Mouse (Mus musculus): Measurements from ENCODE around the gene Hap1.

Gene Hap1

DNA sequence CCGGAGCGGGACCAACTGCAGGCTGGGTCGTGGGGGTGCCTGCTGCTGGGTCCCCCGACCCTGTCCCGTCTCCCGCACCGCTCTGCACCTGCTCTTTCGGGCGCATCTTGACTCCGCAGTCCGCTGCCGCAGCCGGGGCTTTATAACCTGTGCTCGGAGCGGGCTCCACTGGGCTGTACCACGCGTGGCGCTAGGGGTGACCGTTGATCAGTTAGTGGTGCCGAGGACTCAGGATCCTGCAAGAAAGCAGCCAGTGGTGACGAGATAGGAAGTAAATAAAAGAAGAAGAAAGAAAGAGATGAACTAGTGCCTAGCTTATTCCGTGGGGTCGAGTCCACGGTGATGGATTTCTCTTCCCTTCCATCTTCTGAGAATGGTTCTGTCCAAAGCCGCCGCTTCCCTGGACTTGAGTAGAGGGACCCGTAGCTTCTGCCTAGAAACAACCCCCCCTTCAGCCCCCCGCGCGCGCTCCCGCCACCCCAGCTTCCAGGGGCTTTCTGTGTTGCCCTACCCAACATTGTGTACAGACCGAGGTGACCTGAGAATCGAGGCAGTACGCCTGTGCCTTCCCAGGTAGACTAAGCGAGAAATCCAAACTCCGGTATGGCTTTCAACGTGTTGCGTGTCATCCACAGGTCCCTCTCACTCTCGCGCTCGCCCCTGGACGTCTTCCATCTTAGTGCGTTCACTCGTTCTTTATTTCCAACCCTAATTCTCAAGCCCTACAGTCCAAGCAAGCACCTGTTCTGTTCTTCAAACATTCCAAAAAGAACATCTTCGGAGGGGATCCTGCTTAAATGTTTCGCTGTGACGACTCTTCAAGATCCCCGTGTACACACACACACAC lies at the start of gene Hap1:
Gene Hap1, minus strand, starts transcription at position 157 of the 847 bp plus-strand sequence.
- DNase-seq (ENCODE audit: low spot score in 2 of 2) = peak; percentile 33 to 58

DNA sequence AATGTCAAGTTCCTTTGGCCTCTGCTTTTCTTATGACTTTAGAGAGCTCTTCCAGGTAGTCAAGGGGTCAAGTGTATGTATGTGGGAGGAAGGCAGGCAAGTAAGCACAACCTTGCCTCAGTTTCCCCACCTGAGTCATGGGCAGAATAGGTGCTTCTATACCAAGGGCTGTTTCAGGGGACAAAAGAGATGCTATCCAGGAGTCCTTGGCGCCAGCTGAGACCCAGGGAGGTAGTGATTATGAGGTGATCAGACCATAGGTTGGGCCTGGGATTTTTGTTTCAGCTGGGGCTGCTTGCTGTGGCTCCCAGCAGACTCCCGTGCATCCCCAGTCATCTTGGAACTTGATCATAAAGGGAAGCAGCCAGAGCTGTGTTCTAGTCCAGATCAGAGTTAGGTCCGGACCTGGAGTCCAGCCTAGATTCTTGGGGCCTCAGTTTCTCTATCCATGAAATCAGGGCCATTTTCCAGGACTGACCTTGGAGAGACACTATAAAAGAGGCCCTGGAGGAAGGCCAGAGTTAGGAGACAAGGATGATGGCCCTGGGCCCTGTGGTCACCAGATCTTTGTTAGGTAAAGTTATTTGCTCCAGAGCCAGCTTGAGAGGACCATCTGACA lies 48.6 kb upstream of the Hap1 start:
- no peak for DNase-seq (ENCODE audit: low spot score in 2 of 2)

DNA sequence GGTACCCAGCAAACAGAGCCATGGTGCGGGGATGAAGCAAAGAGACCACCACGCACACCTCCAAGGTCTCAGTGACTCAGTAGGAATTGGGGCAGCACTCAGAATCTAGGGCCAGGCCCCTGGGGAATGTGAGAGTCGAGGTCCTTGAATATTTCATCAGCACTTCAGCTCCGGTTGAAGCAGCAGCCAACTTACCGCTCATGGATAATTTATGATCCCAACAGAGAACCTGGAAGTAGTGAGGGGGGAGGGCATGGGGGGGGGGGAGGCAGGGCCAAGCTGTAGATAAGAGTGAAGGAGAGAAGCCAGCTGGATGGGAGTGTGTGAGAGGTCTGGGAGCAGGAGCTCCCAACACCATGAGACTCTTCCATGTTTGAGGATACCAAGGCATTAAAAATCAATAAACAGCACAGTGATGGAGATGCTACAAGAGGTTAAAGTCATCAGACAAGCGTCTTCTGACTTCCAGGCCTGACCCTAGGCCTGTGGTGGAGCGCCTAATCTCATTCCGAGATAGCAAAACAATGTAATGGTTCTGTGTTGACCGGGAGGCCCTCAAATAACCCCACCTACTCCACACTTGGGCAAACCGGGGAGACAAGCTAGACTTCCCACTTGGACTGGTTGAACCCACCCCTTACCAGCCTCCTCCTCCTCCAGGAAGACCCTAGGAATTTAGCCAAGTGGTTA lies 47.7 kb upstream of the Hap1 start:
- DNase-seq (ENCODE audit: low spot score in 2 of 2) = no peak

DNA sequence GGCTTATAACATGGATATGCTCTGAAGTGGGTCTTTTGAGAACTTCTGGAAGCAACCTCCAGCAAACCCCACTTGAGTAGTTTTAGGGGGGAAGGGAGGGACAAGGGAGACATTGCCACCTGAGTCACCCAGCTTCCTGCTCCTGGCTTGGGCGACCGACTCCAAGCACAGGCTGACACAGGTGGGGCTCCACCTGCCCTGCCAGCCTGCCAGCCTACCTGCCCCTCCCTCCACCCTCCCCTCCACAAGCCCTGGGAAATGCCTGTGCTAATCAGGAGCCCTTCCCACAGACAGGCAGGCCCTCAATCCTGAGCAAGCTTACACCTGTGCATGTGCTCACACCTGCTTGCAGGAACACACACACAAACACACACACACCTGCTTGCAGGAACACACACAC lies 46.8 kb upstream of the Hap1 start:
- no peak for DNase-seq (ENCODE audit: low spot score in 2 of 2)

DNA sequence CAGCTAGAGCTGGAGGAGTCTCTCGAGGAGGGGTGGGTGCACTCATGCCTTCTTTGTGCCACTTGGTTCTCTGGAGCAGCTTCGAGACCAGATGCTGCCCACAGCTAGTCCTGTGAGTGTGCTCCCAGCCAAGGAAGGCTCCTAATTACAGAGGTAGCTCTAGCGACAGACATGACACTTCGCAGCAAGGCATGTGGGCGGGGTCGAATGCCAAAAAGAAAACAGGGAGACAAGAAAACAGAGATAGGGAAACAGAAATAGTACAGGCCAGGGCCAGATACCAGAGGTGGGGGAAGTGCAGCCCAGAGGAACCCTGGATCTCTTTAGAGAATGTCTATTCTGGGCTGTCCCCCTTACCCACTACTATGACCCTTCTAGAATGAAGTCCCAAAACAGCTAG lies 46.3 kb upstream of the Hap1 start:
- DNase-seq (ENCODE audit: low spot score in 2 of 2) = no peak

DNA sequence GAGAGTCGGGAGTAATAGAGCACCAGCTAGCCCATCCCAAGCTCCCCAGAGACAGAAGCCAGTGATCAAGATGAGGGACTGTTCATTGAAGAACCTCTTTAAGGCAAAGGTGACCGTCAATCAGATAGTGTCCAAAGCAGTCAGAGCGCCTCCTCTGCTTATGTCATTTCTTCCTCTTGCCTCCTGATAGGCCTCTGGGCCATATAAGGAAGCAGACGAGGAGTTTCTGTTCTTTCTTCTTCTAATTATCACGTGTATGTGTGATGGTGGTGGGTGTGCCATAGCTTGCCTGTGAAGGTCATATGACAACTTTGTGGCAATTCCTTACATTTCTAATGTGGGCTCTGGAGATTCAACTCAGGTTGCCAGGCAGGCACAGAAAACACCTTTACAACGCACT lies 44.9 kb upstream of the Hap1 start:
- no peak for DNase-seq (ENCODE audit: low spot score in 2 of 2)

DNA sequence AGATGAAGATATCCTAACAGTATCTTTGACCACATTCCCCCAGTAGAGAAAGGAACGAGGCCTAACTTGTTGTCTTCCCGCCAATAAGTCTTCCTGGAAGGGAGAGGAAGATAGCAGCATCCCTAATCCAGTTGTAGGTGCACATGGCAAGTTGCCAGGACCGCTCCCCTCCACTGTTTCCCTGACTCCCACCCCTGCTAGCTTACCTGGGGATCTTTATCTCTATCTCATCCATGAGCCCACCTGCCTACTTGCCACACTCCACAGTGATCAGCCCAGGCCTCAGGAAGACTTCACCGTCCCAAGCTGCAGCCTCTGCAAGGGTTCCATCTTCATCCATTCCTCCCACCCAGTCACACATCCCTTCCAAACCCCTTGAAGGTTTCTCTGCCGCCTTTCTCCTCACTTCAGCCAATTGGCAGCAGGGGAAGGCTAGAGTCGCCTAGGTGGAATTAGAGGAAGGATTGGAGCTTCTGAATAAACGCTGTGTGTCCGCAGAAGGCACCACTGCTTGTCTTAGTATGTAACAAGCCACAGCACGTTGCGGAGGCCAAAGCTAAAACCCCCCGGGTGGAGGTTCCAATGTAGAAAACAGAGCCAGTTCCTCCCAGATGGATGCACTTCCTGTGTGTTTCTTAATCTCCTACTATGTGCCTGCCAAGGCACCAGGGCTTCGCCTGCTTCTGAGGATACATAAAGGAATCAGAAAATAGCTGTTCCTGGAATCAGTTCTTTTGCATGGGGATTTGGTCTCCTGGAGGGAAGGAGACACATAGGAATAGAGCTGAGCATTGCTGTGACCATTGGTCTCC lies 44.0 kb upstream of the Hap1 start:
- no peak for DNase-seq (ENCODE audit: low spot score in 2 of 2)

DNA sequence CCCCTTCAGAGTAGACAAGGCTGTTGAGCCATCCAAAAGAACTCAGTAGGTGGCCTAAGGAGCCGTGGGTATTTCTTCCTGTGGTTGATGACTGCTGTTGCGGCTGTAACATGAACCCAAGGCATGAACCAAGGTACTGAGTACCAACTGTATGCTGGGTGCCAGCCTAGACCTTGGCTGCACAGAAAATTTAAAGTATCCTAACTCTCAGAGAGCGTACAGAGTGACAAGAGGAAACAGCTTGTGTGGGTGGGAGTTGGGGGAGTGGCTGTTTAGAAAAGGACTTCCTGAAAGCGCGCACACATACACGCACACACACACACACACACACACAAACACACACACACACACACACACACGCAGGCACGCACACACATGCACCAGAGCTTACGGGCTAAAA lies 43.4 kb upstream of the Hap1 start:
- peak in 1 of 2 experiments; percentile 47 for DNase-seq (ENCODE audit: low spot score in 2 of 2)

DNA sequence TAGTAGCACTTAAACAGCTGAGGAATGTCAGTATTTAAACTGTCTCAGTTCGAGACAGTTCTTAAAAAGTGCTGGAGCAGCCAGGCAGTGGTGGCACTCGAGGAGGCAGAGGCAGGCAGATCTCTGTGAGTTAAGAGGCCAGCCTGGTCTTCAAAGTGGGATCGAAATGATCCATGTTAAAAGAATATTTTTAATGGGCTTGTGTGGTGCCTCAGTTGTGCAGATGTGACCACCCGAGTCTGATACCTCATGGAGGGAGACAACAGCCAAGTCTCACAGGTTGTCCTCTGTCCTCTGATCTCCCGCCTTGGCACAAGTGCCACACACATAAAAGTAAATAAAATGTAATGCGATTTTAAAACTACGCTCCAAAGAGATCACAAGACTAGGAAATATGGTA lies 42.6 kb upstream of the Hap1 start:
- no peak for DNase-seq (ENCODE audit: low spot score in 2 of 2)

DNA sequence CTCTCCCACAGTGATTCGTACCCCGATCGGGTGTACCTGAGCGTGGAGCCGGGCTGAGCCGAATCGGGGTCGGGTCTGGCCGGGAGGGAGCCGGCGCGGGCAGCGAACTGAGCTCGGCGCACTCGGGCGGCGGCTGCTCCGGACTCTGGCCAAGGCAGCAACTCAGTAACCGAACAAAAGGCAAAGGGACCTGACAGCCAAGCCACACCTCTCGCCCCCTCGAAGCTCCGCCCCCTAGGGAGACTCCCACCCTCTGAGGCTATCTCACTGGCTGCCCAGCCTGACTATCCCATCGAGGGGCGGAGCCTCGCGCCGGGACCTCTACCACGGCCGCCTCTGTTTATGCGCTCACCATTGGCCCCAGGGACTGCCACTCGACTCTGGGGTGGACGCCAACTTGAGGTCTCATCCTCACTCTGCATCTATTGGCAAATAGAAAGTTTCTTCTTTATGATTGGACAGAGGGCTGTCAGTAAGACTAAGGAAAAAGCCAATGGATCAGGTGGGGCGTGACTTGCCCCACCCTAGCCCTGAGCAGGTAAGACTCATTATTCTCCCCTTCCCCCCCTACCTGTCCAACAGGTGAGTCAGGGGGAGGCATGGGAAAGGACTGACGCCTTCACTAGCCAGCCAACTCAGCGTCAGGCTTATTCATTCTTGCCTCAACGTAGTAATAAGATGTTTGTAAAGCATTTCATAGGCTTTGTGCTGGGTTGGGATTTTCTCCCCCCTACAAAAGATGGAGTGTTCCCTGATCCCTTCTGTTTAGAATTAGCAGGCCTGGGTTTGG lies 41.9 kb upstream of the Hap1 start, which contains the start of gene Jup:
Gene Jup, minus strand, starts transcription at position 164 of the 790 bp plus-strand sequence.
- peak; percentile 79 to 96 for DNase-seq (ENCODE audit: low spot score in 2 of 2)

DNA sequence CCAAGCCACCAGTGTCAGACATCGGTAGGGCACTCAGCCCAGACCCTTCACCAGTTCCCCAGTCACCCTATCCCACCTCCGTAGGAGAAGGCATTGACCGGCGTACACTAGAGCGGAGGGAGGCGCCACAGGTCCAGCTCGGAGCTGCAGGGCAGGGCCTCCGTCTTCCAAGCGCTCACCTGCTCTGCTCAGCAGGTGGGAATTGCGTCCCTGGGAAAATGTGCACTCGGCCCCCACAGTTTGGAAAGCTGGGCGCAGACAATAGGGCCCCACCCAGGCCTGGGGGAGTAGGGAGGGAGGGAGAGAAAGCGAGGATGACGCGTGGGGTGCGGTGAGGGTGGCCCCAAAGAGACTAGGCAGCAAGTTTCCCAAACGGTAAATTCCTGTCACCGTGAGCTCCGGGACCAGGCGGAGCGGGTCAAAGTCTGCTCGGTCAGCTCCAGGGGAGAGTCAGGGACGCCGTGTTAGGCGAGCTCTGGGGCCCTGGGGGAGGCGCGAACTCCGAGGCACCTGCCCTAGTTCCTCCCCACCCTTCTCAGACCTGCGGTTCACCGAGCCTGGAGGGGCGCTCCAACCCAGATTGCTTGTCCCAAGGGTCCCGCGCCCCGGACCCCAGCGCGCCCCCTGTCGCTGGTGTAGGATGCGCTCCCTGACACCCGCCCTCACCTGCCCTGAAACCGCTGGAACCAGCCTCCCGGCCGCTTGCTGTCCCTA lies 41.1 kb upstream of the Hap1 start:
- DNase-seq (ENCODE audit: low spot score in 2 of 2) = peak; percentile 15 to 57

DNA sequence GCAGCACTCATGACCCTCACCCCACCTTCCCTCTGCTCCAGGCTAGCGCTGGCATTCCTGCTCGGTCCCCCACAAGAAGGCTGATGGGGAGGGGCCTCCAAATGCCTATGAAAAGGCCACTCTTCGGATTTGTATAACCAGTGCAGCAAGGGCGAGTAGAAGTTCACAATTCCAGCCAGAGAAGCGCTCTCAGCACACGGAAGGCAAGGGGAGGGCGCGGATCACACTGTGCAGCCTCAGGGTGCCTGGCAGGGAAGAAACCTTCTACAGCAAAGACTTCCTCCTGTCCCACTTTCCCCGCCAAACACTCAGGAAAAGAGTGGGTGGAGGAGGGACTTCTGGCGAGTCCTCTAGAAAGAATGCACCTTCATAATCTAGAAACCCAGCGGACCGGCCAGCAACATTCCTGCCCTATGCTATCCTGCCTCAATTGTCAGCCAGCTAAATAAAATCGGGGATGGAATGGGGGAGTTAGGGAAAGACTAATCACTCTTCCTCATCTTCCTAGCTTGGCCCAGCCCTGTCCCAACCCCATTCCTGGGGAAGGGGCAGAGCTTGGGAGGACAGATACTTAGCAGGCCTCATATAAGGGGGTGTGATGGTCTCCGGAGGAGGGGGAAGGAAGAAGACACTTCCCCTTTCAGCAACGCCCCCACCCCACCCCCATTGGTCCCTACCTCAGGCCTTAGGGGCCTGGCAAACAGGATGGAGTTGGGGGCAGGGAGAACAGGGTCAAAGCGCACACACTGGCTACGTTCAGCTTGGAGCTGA lies 40.1 kb upstream of the Hap1 start:
- no peak for DNase-seq (ENCODE audit: low spot score in 2 of 2)

DNA sequence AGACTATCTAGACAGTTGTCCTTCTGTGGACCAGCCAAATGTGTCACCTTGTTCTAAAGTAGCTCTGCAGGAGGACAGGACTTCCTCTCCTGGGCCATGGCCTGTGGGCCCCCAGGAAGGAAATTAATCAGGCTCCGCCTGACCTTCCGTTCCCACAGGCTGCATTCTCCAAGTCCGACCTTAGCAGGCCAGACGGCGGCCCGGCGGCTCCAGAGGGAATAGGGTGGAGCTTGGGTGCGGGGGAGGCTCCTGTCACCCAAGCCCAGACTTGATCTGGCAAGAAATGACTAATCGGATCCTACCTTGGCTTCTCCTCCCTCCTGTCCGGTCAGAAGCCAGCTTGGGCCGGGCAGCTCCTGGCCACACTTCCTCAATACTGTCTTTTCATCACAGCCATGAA lies 39.3 kb upstream of the Hap1 start:
- DNase-seq (ENCODE audit: low spot score in 2 of 2) = no peak

DNA sequence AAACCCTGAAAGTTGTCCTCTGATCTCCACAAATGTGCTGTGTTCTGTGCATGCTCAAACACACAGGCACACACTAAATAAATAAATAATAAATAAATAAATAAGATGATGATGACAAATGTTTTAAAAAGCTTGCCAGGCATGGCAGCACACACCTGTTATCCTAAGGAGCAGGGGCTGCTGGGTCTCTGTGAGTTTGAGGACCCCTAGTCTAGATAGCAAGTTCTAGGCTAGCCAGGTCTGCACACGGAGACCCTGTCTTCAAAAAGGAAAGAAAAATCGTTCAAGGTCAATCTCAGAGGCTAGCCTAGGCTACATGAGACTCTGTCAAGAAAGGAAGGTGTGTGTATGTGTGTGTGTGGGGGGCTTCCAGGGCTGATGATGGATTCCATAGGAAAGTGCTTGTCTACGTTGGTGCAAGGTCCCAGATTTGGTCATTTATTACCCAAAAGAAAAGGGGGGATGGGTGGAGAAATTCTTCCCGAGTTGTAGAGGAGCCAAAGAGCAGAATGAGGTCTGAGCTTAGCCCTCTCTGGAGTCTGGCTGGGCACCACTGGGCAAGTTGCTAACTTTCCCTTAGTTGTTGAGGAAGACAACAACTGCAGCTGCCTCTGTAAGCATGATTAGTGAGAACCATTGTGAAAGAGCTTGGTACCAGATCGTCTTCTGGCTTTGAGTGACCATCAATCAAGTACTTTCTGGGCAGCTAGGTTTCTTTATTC lies 38.6 kb upstream of the Hap1 start:
- no peak for DNase-seq (ENCODE audit: low spot score in 2 of 2)

DNA sequence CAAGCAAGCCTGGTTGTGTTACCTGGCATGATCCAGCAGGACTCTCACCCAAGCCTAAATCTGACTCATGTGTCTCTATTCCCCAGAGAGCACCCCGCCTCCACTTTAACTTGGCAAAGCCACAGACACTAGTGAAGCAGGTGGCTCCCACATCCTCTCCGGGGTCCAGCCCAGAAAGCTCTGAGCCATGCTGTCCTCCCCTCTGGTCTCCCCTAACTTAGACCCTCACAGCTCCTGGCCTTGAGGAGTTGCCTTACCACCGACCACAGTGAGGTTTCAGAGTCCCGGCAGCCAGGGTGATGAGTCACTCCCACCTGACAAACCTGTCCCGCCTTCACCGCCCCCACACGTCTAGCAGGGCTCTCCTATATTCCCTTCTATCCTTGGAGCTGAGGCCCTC lies 37.8 kb upstream of the Hap1 start:
- DNase-seq (ENCODE audit: low spot score in 2 of 2) = no peak

DNA sequence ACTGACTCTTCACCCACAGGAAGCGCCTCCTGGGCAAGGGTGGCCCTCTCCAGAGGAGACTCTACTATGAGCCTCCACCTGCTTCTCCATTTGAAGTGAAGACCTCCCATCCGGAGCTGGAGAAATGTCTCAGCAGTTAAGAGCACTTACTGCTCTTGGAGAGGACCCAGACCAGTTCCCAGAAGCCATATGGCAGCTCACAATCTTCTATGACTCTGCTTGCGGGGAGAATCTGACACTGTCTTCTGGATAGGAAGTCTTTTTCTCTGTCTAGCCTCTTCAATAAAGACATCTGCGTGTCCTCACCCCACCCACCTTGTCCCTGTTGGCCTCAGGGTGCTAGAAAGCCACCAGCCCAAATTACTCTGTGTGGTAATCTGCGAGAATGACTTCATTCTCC lies 37.0 kb upstream of the Hap1 start:
- DNase-seq (ENCODE audit: low spot score in 2 of 2) = no peak

DNA sequence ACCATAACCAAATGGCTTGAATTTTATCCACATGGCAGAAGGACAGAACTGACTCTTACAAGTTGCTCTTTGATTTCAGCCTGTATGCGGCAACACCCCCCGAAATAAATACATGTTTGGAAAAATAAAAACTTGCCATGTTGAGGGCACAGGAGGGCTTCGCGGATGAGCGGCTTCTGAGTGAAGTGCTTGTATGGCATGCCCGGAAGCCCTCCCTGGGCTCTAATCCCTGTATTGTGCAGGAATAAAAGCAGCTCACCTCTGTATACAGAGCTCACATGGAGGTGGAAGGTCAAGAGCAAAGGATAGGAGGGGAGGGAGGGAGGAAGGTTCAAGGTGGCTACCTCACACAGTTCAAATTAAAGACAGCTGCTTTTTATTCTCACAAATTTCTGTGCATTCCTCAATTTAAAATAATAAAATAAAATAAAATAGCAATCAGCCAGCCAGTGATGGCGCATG lies 36.0 kb upstream of the Hap1 start:
- no peak for DNase-seq (ENCODE audit: low spot score in 2 of 2)

DNA sequence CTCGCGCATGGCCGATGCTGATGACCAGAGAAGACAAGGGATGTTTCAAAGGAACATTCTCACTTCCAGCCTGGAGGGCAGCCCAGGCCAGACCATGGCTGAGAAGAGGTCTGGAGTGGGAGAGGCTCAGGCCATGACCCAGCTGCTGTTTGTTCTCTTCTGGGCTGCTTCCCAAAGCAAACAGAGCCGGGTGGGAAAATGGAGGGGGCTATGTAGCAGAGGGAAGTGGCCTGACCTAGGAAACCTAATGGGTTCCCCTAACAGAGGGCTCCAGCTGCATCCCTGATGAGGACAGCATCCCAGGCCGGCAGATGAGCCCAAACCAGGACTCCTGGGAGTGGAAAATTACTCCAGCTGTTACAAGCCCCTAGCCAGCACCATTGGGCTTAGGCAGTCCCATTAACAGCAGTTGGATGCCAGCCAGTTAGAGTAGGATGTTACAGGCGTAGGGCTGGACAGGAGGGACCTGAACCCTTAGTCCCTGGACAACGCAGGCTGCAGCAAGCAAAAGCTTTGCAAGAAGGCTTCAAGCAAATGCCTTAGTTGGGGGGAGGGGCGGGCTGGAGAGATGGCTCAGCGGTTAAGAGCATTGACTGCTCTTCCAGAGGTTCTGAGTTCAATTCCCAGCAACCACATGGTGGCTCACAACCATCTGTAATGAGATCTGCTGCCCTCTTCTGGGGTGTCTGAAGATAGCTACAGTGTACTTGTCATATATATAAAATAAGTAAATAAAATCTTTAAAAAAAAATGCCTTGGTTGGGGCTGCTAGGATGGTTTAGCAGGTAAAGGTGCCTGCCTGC lies 35.4 kb upstream of the Hap1 start:
- DNase-seq (ENCODE audit: low spot score in 2 of 2) = no peak
